Mouse (Mus musculus): ENCODE results near the gene Gfy. TPM values are rescaled to one million over a fixed set of nuclear protein-coding genes. Genes with fewer than 3 reads are reported as not detected.

Gene Gfy
- polyA plus RNA-seq, 1 experiment from 2014 or later, result not detected

GRCm38 (mm10) chr7:45135993-45136567, 43.3 kb downstream of the Gfy start, which contains the start of the genes Gm45713 and Flt3l:
Gene Gm45713 (minus strand): TSS chr7:45136231.
Gene Flt3l (minus strand): TSS chr7:45136432.
- Histone ChIP-seq H3K27ac (replicated peaks; ENCODE audit: low read depth, low read length) (no peak within 1 kb of the TSS), H3K9me3 (ENCODE audit: control insufficient read depth, low read length) (no peaks in the 10 kb centered on the region), H3K9ac (replicated peaks; ENCODE audit: low read length) (peak within 1 kb of the TSS; percentile 40), H3K4me1 (ENCODE audit: control insufficient read depth, insufficient read depth, low read length) (no peaks in the 10 kb centered on the region), H3K27me3 (ENCODE audit: control insufficient read depth, insufficient read depth, low read length) (peaks cover 16% of the 10 kb centered on the region; the same call in 1 of the 2 replicates), H3K36me3 (ENCODE audit: control insufficient read depth, insufficient read depth, low read length) (no peaks in the 10 kb centered on the region), H3K4me3 (replicated peaks; ENCODE audit: low read depth, low read length) (peak within 1 kb of the TSS; percentile 36), H3K4me2 (ENCODE audit: low read length) (peak within 1 kb of the TSS; percentile 59)
- DNase-seq (peak; percentile 90), ATAC-seq (ENCODE audit: low FRiP score, low TSS enrichment) (peak; percentile 80)
- 6% methylated on average over 29 of the region's 29 CpGs for WGBS

GRCm38 (mm10) chr7:45135370-45135769, 44.0 kb downstream of the Gfy start:
- Histone ChIP-seq H3K27me3 (ENCODE audit: control insufficient read depth, insufficient read depth, low read length) (peaks cover 16% of the 10 kb centered on the region; the same call in 1 of the 2 replicates), H3K4me1 (ENCODE audit: control insufficient read depth, insufficient read depth, low read length) (no peaks in the 10 kb centered on the region), H3K9me3 (ENCODE audit: control insufficient read depth, low read length) (no peaks in the 10 kb centered on the region), H3K4me3 (replicated peaks; ENCODE audit: low read depth, low read length) (peak overlapping the region; percentile 36; the same call in 1 of the 2 replicates), H3K9ac (replicated peaks; ENCODE audit: low read length) (no peak overlapping the region), H3K4me2 (ENCODE audit: low read length) (peak overlapping the region; percentile 59; the same call in 1 of the 2 replicates), H3K27ac (replicated peaks; ENCODE audit: low read depth, low read length) (no peak overlapping the region), H3K36me3 (ENCODE audit: control insufficient read depth, insufficient read depth, low read length) (no peaks in the 10 kb centered on the region)
- DNase-seq, result no peak
- WGBS, result 87% methylated on average over 3 of the region's 3 CpGs
- ATAC-seq (ENCODE audit: low FRiP score, low TSS enrichment), result no peak

GRCm38 (mm10) chr7:45134544-45135026, 44.8 kb downstream of the Gfy start:
- Histone ChIP-seq H3K27ac (replicated peaks; ENCODE audit: low read depth, low read length) (no peak overlapping the region), H3K36me3 (ENCODE audit: control insufficient read depth, insufficient read depth, low read length) (no peaks in the 10 kb centered on the region), H3K4me3 (replicated peaks; ENCODE audit: low read depth, low read length) (no peak overlapping the region), H3K9me3 (ENCODE audit: control insufficient read depth, low read length) (no peaks in the 10 kb centered on the region), H3K4me2 (ENCODE audit: low read length) (no peak overlapping the region), H3K9ac (replicated peaks; ENCODE audit: low read length) (no peak overlapping the region), H3K27me3 (ENCODE audit: control insufficient read depth, insufficient read depth, low read length) (peaks cover 16% of the 10 kb centered on the region; the same call in 1 of the 2 replicates), H3K4me1 (ENCODE audit: control insufficient read depth, insufficient read depth, low read length) (0 out of 2 replicates have a peak, but pooled peaks cover 2% of the 10 kb centered on the region)
- ATAC-seq (ENCODE audit: low FRiP score, low TSS enrichment) (no peak), DNase-seq (no peak)
- 6% methylated on average over 12 of the region's 12 CpGs for WGBS

- WGBS, result 78% methylated on average over 8 of the region's 8 CpGs
- Histone ChIP-seq H3K27ac (replicated peaks; ENCODE audit: low read depth, low read length) (no peak overlapping the region), H3K9ac (replicated peaks; ENCODE audit: low read length) (no peak overlapping the region), H3K4me1 (ENCODE audit: control insufficient read depth, insufficient read depth, low read length) (peaks cover 2% of the 10 kb centered on the region; the same call in 1 of the 2 replicates), H3K36me3 (ENCODE audit: control insufficient read depth, insufficient read depth, low read length) (no peaks in the 10 kb centered on the region), H3K4me2 (ENCODE audit: low read length) (no peak overlapping the region), H3K9me3 (ENCODE audit: control insufficient read depth, low read length) (no peaks in the 10 kb centered on the region), H3K27me3 (ENCODE audit: control insufficient read depth, insufficient read depth, low read length) (peaks cover 16% of the 10 kb centered on the region; the same call in 1 of the 2 replicates), H3K4me3 (replicated peaks; ENCODE audit: low read depth, low read length) (no peak overlapping the region)
- DNase-seq (no peak), ATAC-seq (ENCODE audit: low FRiP score, low TSS enrichment) (no peak)
These were observed 45.8 kb downstream of the Gfy start for GRCm38 (mm10) chr7:45133446-45134159.

- Histone ChIP-seq H3K36me3 (ENCODE audit: control insufficient read depth, insufficient read depth, low read length) (peaks cover 8% of the 10 kb centered on the region), H3K27me3 (ENCODE audit: control insufficient read depth, insufficient read depth, low read length) (peaks cover 16% of the 10 kb centered on the region; the same call in 1 of the 2 replicates), H3K9me3 (ENCODE audit: control insufficient read depth, low read length) (no peaks in the 10 kb centered on the region), H3K4me1 (ENCODE audit: control insufficient read depth, insufficient read depth, low read length) (peaks cover 12% of the 10 kb centered on the region), H3K9ac (replicated peaks; ENCODE audit: low read length) (no peak overlapping the region), H3K4me2 (ENCODE audit: low read length) (no peak overlapping the region), H3K4me3 (replicated peaks; ENCODE audit: low read depth, low read length) (no peak overlapping the region), H3K27ac (replicated peaks; ENCODE audit: low read depth, low read length) (no peak overlapping the region)
- ATAC-seq (ENCODE audit: low FRiP score, low TSS enrichment), result no peak
- no peak for DNase-seq
- 73% methylated on average over 11 of the region's 11 CpGs for WGBS
These were observed 47.5 kb downstream of the Gfy start for GRCm38 (mm10) chr7:45131850-45132249.

- Histone ChIP-seq H3K4me3 (replicated peaks; ENCODE audit: low read depth, low read length) (peak overlapping the region; percentile 46), H3K4me1 (ENCODE audit: control insufficient read depth, insufficient read depth, low read length) (peaks cover 13% of the 10 kb centered on the region), H3K27ac (replicated peaks; ENCODE audit: low read depth, low read length) (peak overlapping the region; percentile 94; the same call in 1 of the 2 replicates), H3K9me3 (ENCODE audit: control insufficient read depth, low read length) (no peaks in the 10 kb centered on the region), H3K9ac (replicated peaks; ENCODE audit: low read length) (peak overlapping the region; percentile 62; the same call in 1 of the 2 replicates), H3K27me3 (ENCODE audit: control insufficient read depth, insufficient read depth, low read length) (peaks cover 7% of the 10 kb centered on the region; the same call in 1 of the 2 replicates), H3K36me3 (ENCODE audit: control insufficient read depth, insufficient read depth, low read length) (peaks cover 27% of the 10 kb centered on the region), H3K4me2 (ENCODE audit: low read length) (peak overlapping the region; percentile 69)
- no peak for ATAC-seq (ENCODE audit: low FRiP score, low TSS enrichment)
- DNase-seq, result no peak
- WGBS, result 55% methylated on average over 15 of the region's 15 CpGs
These were observed 49.4 kb downstream of the Gfy start for GRCm38 (mm10) chr7:45129776-45130512.

DNA sequence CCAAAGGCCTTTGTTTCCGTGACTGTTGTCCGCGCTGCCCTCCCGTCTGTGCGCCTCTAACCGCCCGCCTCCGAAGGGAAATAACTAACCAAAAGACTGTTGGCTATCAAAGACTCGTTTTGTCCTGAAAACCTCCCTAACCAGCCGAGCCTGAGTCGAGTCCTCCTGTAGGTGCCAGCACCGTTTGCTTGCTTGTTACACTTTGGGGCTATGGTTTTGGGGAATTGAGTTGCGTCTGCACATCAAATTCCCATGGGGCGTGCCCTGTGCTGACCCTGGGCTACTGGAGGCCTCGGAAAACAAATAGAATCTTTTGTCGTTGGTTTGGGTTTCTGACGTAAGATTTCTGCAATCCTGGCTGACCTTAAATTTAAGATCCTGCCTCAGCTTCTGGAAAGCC, 50.1 kb downstream of the Gfy start:
- H3K27ac ChIP-seq (replicated peaks; ENCODE audit: low read depth, low read length), result peak overlapping the region; percentile 94
- under 1% methylated on average over 17 of the region's 17 CpGs for WGBS

GRCm38 (mm10) chr7:45128624-45129246, 50.6 kb downstream of the Gfy start, which contains the start of gene Rpl13a:
Gene Rpl13a (minus strand): TSS chr7:45128761.
- Histone ChIP-seq H3K36me3 (ENCODE audit: control insufficient read depth, insufficient read depth, low read length) (peaks cover 28% of the 10 kb centered on the region), H3K9me3 (ENCODE audit: control insufficient read depth, low read length) (no peaks in the 10 kb centered on the region), H3K4me2 (ENCODE audit: low read length) (peak within 1 kb of the TSS; percentile 98), H3K4me1 (ENCODE audit: control insufficient read depth, insufficient read depth, low read length) (peaks cover 13% of the 10 kb centered on the region), H3K9ac (replicated peaks; ENCODE audit: low read length) (peak within 1 kb of the TSS; percentile 97), H3K4me3 (replicated peaks; ENCODE audit: low read depth, low read length) (peak within 1 kb of the TSS; percentile 85), H3K27me3 (ENCODE audit: control insufficient read depth, insufficient read depth, low read length) (no peaks in the 10 kb centered on the region), H3K27ac (replicated peaks; ENCODE audit: low read depth, low read length) (peak within 1 kb of the TSS; percentile 94)
- ATAC-seq (ENCODE audit: low FRiP score, low TSS enrichment), result peak; percentile 93
- under 1% methylated on average over 48 of the region's 48 CpGs for WGBS
- peak; percentile 99 for DNase-seq

More for the DNA sequence above, 50.1 kb downstream of the Gfy start:
- Histone ChIP-seq H3K4me1 (ENCODE audit: control insufficient read depth, insufficient read depth, low read length) (peaks cover 13% of the 10 kb centered on the region), H3K4me2 (ENCODE audit: low read length) (peak overlapping the region; percentile 69), H3K4me3 (replicated peaks; ENCODE audit: low read depth, low read length) (peak overlapping the region; percentile 46), H3K9me3 (ENCODE audit: control insufficient read depth, low read length) (no peaks in the 10 kb centered on the region), H3K36me3 (ENCODE audit: control insufficient read depth, insufficient read depth, low read length) (peaks cover 28% of the 10 kb centered on the region), H3K9ac (replicated peaks; ENCODE audit: low read length) (peak overlapping the region; percentile 62), H3K27me3 (ENCODE audit: control insufficient read depth, insufficient read depth, low read length) (0 out of 2 replicates have a peak, but pooled peaks cover under 1% of the 10 kb centered on the region)
- DNase-seq, result no peak
- ATAC-seq (ENCODE audit: low FRiP score, low TSS enrichment), result no peak; the same call in 1 of the 2 replicates

Data from midbrain, embryonic 14.5 days (tissue).